Mouse (Mus musculus): Measurements from ENCODE around the gene Igll1. TPM values are rescaled to one million over a fixed set of nuclear protein-coding genes. Genes with fewer than 3 reads are reported as not detected.

The Igll1 gene
- polyA plus RNA-seq, 1 experiment, result not detected

DNA sequence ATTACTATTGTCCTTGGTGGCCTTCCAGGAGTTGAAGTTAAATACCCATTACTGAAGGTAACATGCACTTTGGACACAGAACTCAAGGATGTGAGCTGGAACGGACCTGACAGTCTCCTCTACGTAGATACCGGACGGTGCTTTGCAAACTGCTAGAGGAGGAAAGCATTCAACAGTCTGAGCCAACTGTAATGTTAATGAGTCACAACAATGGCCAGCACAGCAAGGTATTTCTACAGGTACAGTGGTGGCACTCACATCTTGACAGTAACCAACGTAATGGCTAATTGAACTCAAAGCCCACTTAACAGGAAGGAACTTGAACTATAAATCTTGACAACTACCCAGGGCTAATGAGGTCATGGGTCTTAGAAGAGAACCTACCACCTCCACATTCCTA is 38.3 kb downstream of the Igll1 start:
- H3K27me3 ChIP-seq (ENCODE audit: control insufficient read depth, insufficient read depth, low read length), result no peaks in the 10 kb centered on the region
- H3K4me3 ChIP-seq (ENCODE audit: extremely low read depth, insufficient read depth, insufficient read length), result no peak overlapping the region
- H3K4me1 ChIP-seq (ENCODE audit: control insufficient read depth, insufficient read depth, insufficient read length), result peaks cover 6% of the 10 kb centered on the region; the same call in 1 of the 2 replicates
- WGBS, result 74% methylated on average over 5 of the region's 5 CpGs
- no peak overlapping the region for H3K27ac ChIP-seq (ENCODE audit: insufficient read depth, low read length)
- TF ChIP-seq CTCF (IDR thresholded peaks at IDR 0.05; ENCODE audit: extremely low read depth, insufficient read depth, insufficient read length, insufficient replicate concordance), result no peak
- no peak for TF ChIP-seq POLR2A (IDR thresholded peaks at IDR 0.05; ENCODE audit: low read depth, low read length)
- no peaks in the 10 kb centered on the region for H3K36me3 ChIP-seq (ENCODE audit: control insufficient read depth, insufficient read depth, low read length)
- DNase-seq (ENCODE audit: low read depth in 1 of 2, low spot score in 2 of 2), result no peak

Other genes starting within 250 kb of the Igll1 start
- not detected in 2 replicates for gene Olfr19, start 187.6 kb downstream of the Igll1 start, polyA plus RNA-seq (2012; rRNA removed)
- not detected in 2 replicates for gene Spag6l, start 34.5 kb downstream of the Igll1 start, polyA plus RNA-seq (2012; rRNA removed)
- gene Top3b, start 6.8 kb upstream of the Igll1 start, polyA plus RNA-seq (2012; rRNA removed), result 63.3 and 65.7 TPM in 2 replicates
- gene Vpreb1, start 6.9 kb upstream of the Igll1 start, polyA plus RNA-seq (2012; rRNA removed), result 2.6 and 4.6 TPM in 2 replicates
- gene Ppm1f, start 32.5 kb upstream of the Igll1 start, polyA plus RNA-seq (2012; rRNA removed), result 10.1 and 11.3 TPM in 2 replicates
- gene Mapk1, start 119.4 kb upstream of the Igll1 start, polyA plus RNA-seq (2012; rRNA removed), result 48.3 and 48.7 TPM in 2 replicates
- 0.43 and 0.61 TPM in 2 replicates for gene Ypel1, start 205.7 kb upstream of the Igll1 start, polyA plus RNA-seq (2012; rRNA removed)
- 79.8 and 84.6 TPM in 2 replicates for gene Ppil2, start 247.3 kb upstream of the Igll1 start, polyA plus RNA-seq (2012; rRNA removed)

Measured in spleen, adult 2 months (tissue).